Mouse (Mus musculus) myocyte (in vitro differentiated cells): ENCODE data around the gene Fcho1. TPM values are rescaled to one million over a fixed set of nuclear protein-coding genes. Genes with fewer than 3 reads are reported as not detected.
A peak's percentile ranks its signal among the peaks of the same experiment; 100 is the strongest.

Experiments used
- H3K27me3 ChIP-seq: one replicate; pipeline ENCODE4 v1.6.1; 2011; ENCODE audit not compliant: control insufficient read depth, insufficient read depth, insufficient read length
- H3K36me3 ChIP-seq: one replicate; pipeline ENCODE4 v1.6.1; 2011; ENCODE audit not compliant: control insufficient read depth, insufficient read depth
- H3K4me2 ChIP-seq: one replicate; pipeline ENCODE4 v1.6.1; 2011; ENCODE audit warnings: low read depth, control low read depth
- H3K4me3 ChIP-seq: one replicate; pipeline ENCODE4 v1.5.1; 2011; ENCODE audit warnings: mild to moderate bottlenecking, control low read depth, moderate library complexity
- H3K79me2 ChIP-seq: one replicate; pipeline ENCODE4 v1.6.1; 2011; ENCODE audit not compliant: control insufficient read depth, insufficient read depth
- H3ac ChIP-seq: one replicate; pipeline ENCODE4 v1.6.1; 2011; ENCODE audit not compliant: control insufficient read depth, insufficient read length
- CEBPB ChIP-seq: IDR thresholded peaks from 2 replicates; pipeline ENCODE4 v1.6.1; 2011; ENCODE audit warnings: mild to moderate bottlenecking, moderate library complexity; ENCODE audit not compliant: poor library complexity, insufficient read depth, severe bottlenecking
- E2F4 ChIP-seq: IDR thresholded peaks from one replicate; pipeline ENCODE4 v1.6.1; 2011; ENCODE audit warnings: mild to moderate bottlenecking, control low read depth, moderate library complexity; ENCODE audit not compliant: insufficient read depth
- MAX ChIP-seq: IDR thresholded peaks from one replicate; pipeline ENCODE4 v1.6.1; 2011; ENCODE audit warnings: low read depth, mild to moderate bottlenecking, control low read depth
- MYOD1 ChIP-seq, 3 experiments: IDR thresholded peaks; one replicate each; pipeline ENCODE4 v1.6.1; 2011; ENCODE audit warnings: control low read depth in 2 of 3, low read depth in 2 of 3, mild to moderate bottlenecking in 2 of 3, moderate library complexity in 1 of 3; ENCODE audit not compliant: insufficient read length in 2 of 3, control insufficient read depth in 1 of 3
- MYOG ChIP-seq, 3 experiments: IDR thresholded peaks; one replicate each; pipeline ENCODE4 v1.6.1; 2011; ENCODE audit warnings: control low read depth in 2 of 3, low read depth in 2 of 3, mild to moderate bottlenecking in 2 of 3; ENCODE audit not compliant: insufficient read length in 2 of 3, control insufficient read depth in 1 of 3, insufficient read depth in 1 of 3
- POLR2A ChIP-seq: IDR thresholded peaks from one replicate; pipeline ENCODE4 v1.6.1; 2011; ENCODE audit warnings: low read depth, mild to moderate bottlenecking, control low read depth, moderate library complexity; ENCODE audit not compliant: insufficient read length
- POLR2AphosphoS2 ChIP-seq: IDR thresholded peaks from one replicate; pipeline ENCODE4 v1.6.1; 2011; ENCODE audit warnings: low read depth, control low read depth; ENCODE audit not compliant: insufficient read length
- REST ChIP-seq: IDR thresholded peaks from one replicate; pipeline ENCODE4 v1.6.1; 2011; ENCODE audit warnings: mild to moderate bottlenecking, control low read depth, moderate library complexity; ENCODE audit not compliant: insufficient read depth, insufficient read length
- SRF ChIP-seq: IDR thresholded peaks from one replicate; pipeline ENCODE4 v1.6.1; 2011; ENCODE audit warnings: low read depth; ENCODE audit not compliant: control insufficient read depth, insufficient read length
- TCF12 ChIP-seq: IDR thresholded peaks from one replicate; pipeline ENCODE4 v1.6.1; 2011; ENCODE audit warnings: mild to moderate bottlenecking, control low read depth; ENCODE audit not compliant: poor library complexity, insufficient read depth, severe bottlenecking
- TCF3 ChIP-seq: IDR thresholded peaks from one replicate; pipeline ENCODE4 v1.6.1; 2011; ENCODE audit warnings: low read depth, control low read depth; ENCODE audit not compliant: insufficient read length
- USF1 ChIP-seq: IDR thresholded peaks from one replicate; pipeline ENCODE4 v1.6.1; 2011; ENCODE audit warnings: low read depth, mild to moderate bottlenecking, control low read depth, moderate library complexity
- polyA plus RNA-seq: library from polyadenylated mRNA; unstranded; fragments of >200 nt; fragmentation: generic; extraction: Trizol; gene quantifications from one replicate; pipeline ENCODE4 v1.2.1, GENCODE M21; 2012; ENCODE audit warnings: missing spikeins

Fcho1 gene
- polyA plus RNA-seq, 1 experiment = not detected

DNA sequence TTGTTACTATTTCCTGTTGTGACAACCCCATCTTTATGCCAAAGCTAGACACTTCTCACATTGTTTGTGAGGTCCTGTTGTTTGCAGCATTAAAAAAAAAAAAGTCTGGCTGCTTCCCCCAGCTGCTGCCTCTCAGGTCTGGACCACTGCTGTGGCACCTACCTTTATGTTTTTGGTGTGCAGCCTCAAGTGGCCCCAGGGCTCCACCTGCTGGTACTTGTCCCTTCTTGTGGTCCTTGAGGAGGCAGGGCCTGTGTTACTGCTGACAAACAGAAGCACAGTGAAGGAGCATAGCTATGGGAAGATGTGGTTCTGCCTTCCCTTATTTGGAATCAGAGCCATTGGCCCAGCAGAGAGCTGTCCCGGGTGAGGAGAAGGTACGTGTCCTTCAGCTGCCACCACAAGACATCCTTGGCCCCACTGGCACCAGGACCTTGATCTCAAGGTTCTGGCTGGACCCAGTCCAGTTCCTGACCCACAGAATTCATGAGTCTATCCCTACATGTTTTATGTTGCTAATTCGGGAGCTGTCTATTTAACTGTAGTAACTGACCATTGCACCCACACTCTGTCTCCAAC lies 6.2 kb upstream of the Fcho1 start:
- Histone ChIP-seq H3K36me3 (no peaks in the 10 kb centered on the region), H3K79me2 (no peaks in the 10 kb centered on the region), H3K4me2 (no peak overlapping the region), H3K4me3 (no peak overlapping the region), H3ac (no peak overlapping the region), H3K27me3 (peaks cover 18% of the 10 kb centered on the region)
- TF ChIP-seq MYOD1 (IDR thresholded peaks at IDR 0.05; ENCODE audit: control insufficient read depth in 1 of 3, insufficient read length in 2 of 3, low read depth in 2 of 3) (no peak), REST (no peak), TCF12 (no peak), E2F4 (no peak), POLR2AphosphoS2 (no peak), MYOG (IDR thresholded peaks at IDR 0.05; ENCODE audit: control insufficient read depth in 1 of 3, insufficient read depth in 1 of 3, insufficient read length in 2 of 3, low read depth in 2 of 3) (no peak), MAX (no peak), CEBPB (no peak), TCF3 (no peak), SRF (no peak)

DNA sequence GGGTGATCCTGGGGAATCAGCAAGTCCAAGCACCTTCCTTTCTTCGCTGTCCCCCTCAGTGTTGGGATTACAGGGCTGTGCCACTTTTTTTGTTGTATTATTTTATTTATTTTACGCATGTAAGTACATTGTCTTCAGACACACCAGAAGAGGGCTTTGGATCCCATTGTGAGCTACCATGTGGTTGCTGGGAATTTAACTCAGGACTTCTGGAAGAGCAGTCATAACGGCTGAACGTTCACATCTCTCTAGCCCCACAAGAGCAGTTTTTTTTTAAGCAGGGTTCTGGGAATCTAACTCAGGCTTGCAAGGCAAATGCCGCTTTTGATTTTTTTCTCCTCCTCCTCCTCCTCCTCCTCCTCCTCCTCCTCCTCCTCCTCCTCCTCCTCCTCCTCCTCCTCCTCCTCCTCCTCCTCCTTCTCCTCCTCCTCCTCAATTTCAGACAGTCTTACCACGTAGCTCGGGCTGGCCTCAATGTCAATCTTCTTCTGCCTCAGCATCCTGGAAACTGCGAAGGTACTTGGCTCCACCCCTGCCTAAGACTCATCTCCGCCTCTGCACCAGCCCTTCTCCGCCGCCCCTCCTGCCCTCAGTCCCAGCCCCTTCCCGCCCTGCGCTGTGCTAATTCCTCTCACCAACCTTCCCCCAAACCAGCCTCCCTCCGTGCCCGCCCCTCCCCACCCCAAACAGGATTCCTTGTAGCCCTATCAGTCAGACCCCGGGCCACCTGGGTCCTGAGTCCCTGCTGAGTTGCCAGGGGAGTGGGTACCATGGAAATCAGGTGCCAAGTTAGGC lies 3.5 kb upstream of the Fcho1 start:
- H3K4me3 ChIP-seq = no peak overlapping the region
- H3K27me3 ChIP-seq = peaks cover 32% of the 10 kb centered on the region
- H3K36me3 ChIP-seq = no peaks in the 10 kb centered on the region
- TF ChIP-seq TCF12 (no peak), E2F4 (no peak), POLR2A (no peak), POLR2AphosphoS2 (no peak), MYOD1 (IDR thresholded peaks at IDR 0.05; ENCODE audit: control insufficient read depth in 1 of 3, insufficient read length in 2 of 3, low read depth in 2 of 3) (no peak), TCF3 (no peak), CEBPB (no peak), REST (no peak), SRF (no peak), USF1 (no peak), MYOG (IDR thresholded peaks at IDR 0.05; ENCODE audit: control insufficient read depth in 1 of 3, insufficient read depth in 1 of 3, insufficient read length in 2 of 3, low read depth in 2 of 3) (no peak), MAX (no peak)
- H3K4me2 ChIP-seq = no peak overlapping the region
- H3K79me2 ChIP-seq = no peaks in the 10 kb centered on the region
- no peak overlapping the region for H3ac ChIP-seq

DNA sequence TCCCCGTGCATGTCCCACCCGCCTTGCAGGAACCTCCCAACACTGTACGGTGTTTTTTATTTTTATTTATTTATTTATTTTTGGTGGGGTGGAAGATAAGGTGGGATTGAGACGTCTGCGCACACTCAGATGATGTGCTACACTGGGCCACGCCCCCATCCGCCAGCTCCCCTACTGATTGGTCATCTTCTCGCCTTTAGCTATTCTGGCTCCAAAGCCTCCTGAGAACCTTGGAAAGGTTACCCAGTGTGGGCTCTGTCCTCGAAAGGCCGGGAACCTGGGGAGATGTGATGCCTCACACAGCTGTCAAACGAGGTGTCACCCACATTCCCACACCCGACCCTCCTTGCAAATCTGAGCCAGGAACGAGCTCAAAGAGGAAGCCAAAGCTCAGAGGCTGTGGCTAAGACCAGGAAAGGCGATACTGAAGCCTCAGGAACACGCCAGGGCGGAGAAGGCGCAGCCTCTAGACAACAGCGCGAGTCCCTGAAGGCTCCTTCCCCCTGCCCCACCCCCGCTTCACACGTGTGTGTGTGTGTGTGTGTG lies 2.8 kb upstream of the Fcho1 start:
- Histone ChIP-seq H3K27me3 (peaks cover 37% of the 10 kb centered on the region), H3K4me2 (peak overlapping the region; percentile 40), H3K36me3 (no peaks in the 10 kb centered on the region), H3ac (no peak overlapping the region), H3K4me3 (no peak overlapping the region), H3K79me2 (no peaks in the 10 kb centered on the region)
- TF ChIP-seq SRF (no peak), E2F4 (no peak), REST (no peak), MYOG (IDR thresholded peaks at IDR 0.05; ENCODE audit: control insufficient read depth in 1 of 3, insufficient read depth in 1 of 3, insufficient read length in 2 of 3, low read depth in 2 of 3) (no peak), POLR2AphosphoS2 (no peak), TCF3 (no peak), MYOD1 (IDR thresholded peaks at IDR 0.05; ENCODE audit: control insufficient read depth in 1 of 3, insufficient read length in 2 of 3, low read depth in 2 of 3) (no peak), USF1 (no peak), TCF12 (no peak), CEBPB (no peak), MAX (no peak), POLR2A (no peak)

DNA sequence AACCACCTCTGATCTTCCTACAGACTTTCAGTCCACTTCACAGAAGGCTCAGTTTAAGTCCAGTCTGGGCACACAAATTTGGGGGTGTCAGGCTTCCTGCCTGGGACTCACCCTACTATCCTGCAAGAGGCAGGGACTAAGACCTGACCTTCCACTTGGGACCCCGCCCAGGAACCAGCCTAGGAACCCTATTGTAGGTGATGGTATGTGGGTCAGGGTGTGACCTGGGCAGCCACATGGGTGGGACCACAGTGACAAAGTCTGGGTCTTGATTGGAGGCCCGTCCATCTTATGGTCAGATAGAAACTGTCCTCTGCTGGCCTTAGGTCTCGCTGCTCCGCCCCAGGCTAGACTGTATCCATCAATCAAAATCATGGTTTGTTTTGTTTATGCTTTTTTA lies 1.1 kb downstream of the Fcho1 start:
- H3K27me3 ChIP-seq = peaks cover 71% of the 10 kb centered on the region
- no peak overlapping the region for H3K4me2 ChIP-seq
- H3K79me2 ChIP-seq = no peaks in the 10 kb centered on the region
- H3ac ChIP-seq = no peak overlapping the region
- TF ChIP-seq MYOG (IDR thresholded peaks at IDR 0.05; ENCODE audit: control insufficient read depth in 1 of 3, insufficient read depth in 1 of 3, insufficient read length in 2 of 3, low read depth in 2 of 3) (no peak), TCF12 (no peak), MAX (no peak), MYOD1 (IDR thresholded peaks at IDR 0.05; ENCODE audit: control insufficient read depth in 1 of 3, insufficient read length in 2 of 3, low read depth in 2 of 3) (no peak), SRF (no peak), POLR2A (no peak)
- H3K4me3 ChIP-seq = no peak overlapping the region
- H3K36me3 ChIP-seq = no peaks in the 10 kb centered on the region
